In the genomic region with DNA sequence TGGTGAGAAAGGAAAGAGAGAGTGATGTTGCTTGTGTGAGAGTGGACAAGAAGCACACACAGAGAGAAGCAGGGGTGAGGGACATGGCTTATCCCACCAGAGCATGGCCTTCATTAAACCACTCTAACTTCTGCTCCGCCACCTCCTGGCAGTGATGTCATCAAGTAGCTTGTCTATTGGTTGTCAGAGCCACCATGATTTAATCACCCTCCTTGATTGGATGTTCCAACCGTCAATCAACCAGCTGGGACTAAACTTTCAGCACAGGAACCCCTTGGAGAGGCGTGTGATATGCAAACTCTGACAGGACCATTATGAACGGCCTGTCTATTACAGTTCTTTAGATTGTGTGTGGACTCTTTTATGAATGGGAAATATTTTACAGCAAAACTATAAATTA, we compare ENCODE assay signal across 10 mouse cellular contexts. TPM values are rescaled to one million over a fixed set of nuclear protein-coding genes. Genes with fewer than 3 reads are reported as not detected.
DNase-seq lines count a peak whose midpoint lies in the region; ATAC-seq and TF ChIP-seq lines count a peak whose summit lies in the region.
"Had no signal": no experiment of that assay in that cellular context is flagged by ENCODE, and none has a peak within 500 bp of the region (broad histone marks: within the 10 kb centered on the region; RNA-seq: fewer than 3 reads in every experiment).

No protein-coding gene starts in this region.

- no peaks in the 10 kb centered on the region for H3K27me3 ChIP-seq in hindbrain, postnatal 0 days (ENCODE audit: insufficient read depth, low read length)
- H3K27me3 ChIP-seq in heart, embryonic 12.5 days (replicated peaks), result peaks cover 6% of the 10 kb centered on the region; the same call in 1 of the 2 replicates
- no peaks in the 10 kb centered on the region for H3K27me3 ChIP-seq in forebrain, embryonic 16.5 days (replicated peaks; ENCODE audit: control insufficient read depth, insufficient read depth, low read length)

- TF ChIP-seq CTCF in hindbrain, postnatal 0 days (IDR thresholded peaks at IDR 0.05; ENCODE audit: low read depth), result no peak

- no peaks in the 10 kb centered on the region for H3K9me3 ChIP-seq in hindbrain, postnatal 0 days (ENCODE audit: low read length)
- no peaks in the 10 kb centered on the region for H3K9me3 ChIP-seq in heart, embryonic 12.5 days (replicated peaks)
- no peaks in the 10 kb centered on the region for H3K9me3 ChIP-seq in forebrain, embryonic 16.5 days (ENCODE audit: control insufficient read depth, low read length)
- H3K9me3 ChIP-seq: G1E had no signal

- H3K4me3 ChIP-seq in hindbrain, postnatal 0 days (ENCODE audit: low read length), result no peak overlapping the region
- no peak overlapping the region for H3K4me3 ChIP-seq in heart, embryonic 12.5 days
- no peak overlapping the region for H3K4me3 ChIP-seq in forebrain, embryonic 16.5 days (replicated peaks; ENCODE audit: low read length)

- no peaks in the 10 kb centered on the region for H3K4me1 ChIP-seq in hindbrain, postnatal 0 days (ENCODE audit: insufficient read depth, low read length)
- H3K4me1 ChIP-seq in heart, embryonic 12.5 days (replicated peaks), result no peaks in the 10 kb centered on the region
- no peaks in the 10 kb centered on the region for H3K4me1 ChIP-seq in forebrain, embryonic 16.5 days (replicated peaks; ENCODE audit: control insufficient read depth, insufficient read depth, low read length)

- H3K4me2 ChIP-seq in hindbrain, postnatal 0 days (ENCODE audit: low read depth, low read length), result no peak overlapping the region
- no peak overlapping the region for H3K4me2 ChIP-seq in heart, embryonic 12.5 days
- no peak overlapping the region for H3K4me2 ChIP-seq in forebrain, embryonic 16.5 days (ENCODE audit: low read length)

- no peak for ATAC-seq in hindbrain, postnatal 0 days
- ATAC-seq in heart, embryonic 12.5 days (ENCODE audit: insufficient number of reproducible peaks, low FRiP score), result no peak
- ATAC-seq in forebrain, embryonic 16.5 days, result no peak

- WGBS in hindbrain, postnatal 0 days, result 70% methylated on average over 4 of the region's 4 CpGs
- WGBS in heart, embryonic 12.5 days, result 56% methylated on average over 4 of the region's 4 CpGs
- 54% methylated on average over 4 of the region's 4 CpGs for WGBS in forebrain, embryonic 16.5 days

- no peaks in the 10 kb centered on the region for H3K36me3 ChIP-seq in hindbrain, postnatal 0 days (ENCODE audit: insufficient read depth, low read length)
- H3K36me3 ChIP-seq in heart, embryonic 12.5 days, result no peaks in the 10 kb centered on the region
- H3K36me3 ChIP-seq in forebrain, embryonic 16.5 days (ENCODE audit: control insufficient read depth, insufficient read depth), result no peaks in the 10 kb centered on the region
- H3K36me3 ChIP-seq: G1E had no signal

- H3K27ac ChIP-seq in hindbrain, postnatal 0 days, result no peak overlapping the region
- H3K27ac ChIP-seq in heart, embryonic 12.5 days (ENCODE audit: poor library complexity, severe bottlenecking), result no peak overlapping the region
- H3K27ac ChIP-seq in forebrain, embryonic 16.5 days (ENCODE audit: low read length), result no peak overlapping the region

- DNase-seq in heart, adult 11 months, result peak; percentile 76
- DNase-seq in heart, adult 18-20 months, result no peak
- peak; percentile 30 for DNase-seq in thymus, postnatal 0 days (ENCODE audit: low spot score)
- DNase-seq in thymus, postnatal 4 days, result no peak
- DNase-seq in hindbrain, postnatal 0 days (ENCODE audit: low spot score), result peak; percentile 45
- no peak for DNase-seq in right cerebral cortex, postnatal 25 days
- DNase-seq: lung, adult 18-20 months had no signal

- H3K9ac ChIP-seq in hindbrain, postnatal 0 days (replicated peaks; ENCODE audit: low read length), result no peak overlapping the region
- H3K9ac ChIP-seq in heart, embryonic 12.5 days, result no peak overlapping the region
- H3K9ac ChIP-seq in forebrain, embryonic 16.5 days (replicated peaks; ENCODE audit: low read depth, low read length), result no peak overlapping the region

RNA-seq across cellular contexts. Expression of gene Sc5d, which starts 50.9 kb away (rescaled TPM):
- 10 to 100 TPM; 14.8 to 19.5 TPM for total RNA-seq in heart, adult 18-20 months (2021)
- polyA plus RNA-seq in thymus, postnatal 0 days (2015; fragmentation: Nextera tagmentation; extraction: Ambion mirVana), result 54.7 and 58.3 TPM in 2 replicates
- 54.6 and 57.0 TPM in 2 replicates for total RNA-seq in hindbrain, postnatal 0 days (2014; rRNA removed)
- 69.1 and 71.9 TPM in 2 replicates for polyA plus RNA-seq in hindbrain, postnatal 0 days (2015; fragmentation: Nextera tagmentation; extraction: Ambion mirVana)
- polyA plus RNA-seq in heart, embryonic 12.5 days (2016; fragmentation: Nextera tagmentation; extraction: Ambion mirVana), result 42.7 and 43.3 TPM in 2 replicates
- 76.8 and 79.8 TPM in 2 replicates for polyA plus RNA-seq in forebrain, embryonic 16.5 days (2015; fragmentation: Nextera tagmentation; extraction: Ambion mirVana)

Comparison
In these comparisons a context has a peak if more than half of its experiments do, and no peak if none do; other contexts are left out.
1. DNase-seq: peak in heart, adult 11 months (single experiment), thymus, postnatal 0 days (single experiment) and hindbrain, postnatal 0 days (single experiment); none in heart, adult 18-20 months (0 of 2), thymus, postnatal 4 days (single experiment) and right cerebral cortex, postnatal 25 days (single experiment).